In genomic region chr15:89128382-89129350, GRCm38 (mm10) we compare ENCODE assay signal across 8 mouse cellular contexts. TPM values are rescaled to one million over a fixed set of nuclear protein-coding genes. Genes with fewer than 3 reads are reported as not detected.
A peak's percentile ranks its signal among the peaks of the same experiment; 100 is the strongest.
DNase-seq lines count a peak whose midpoint lies in the region; ATAC-seq and TF ChIP-seq lines count a peak whose summit lies in the region.

Gene Hdac10, minus strand, starts transcription at chr15:89128700.

- peaks cover 43% of the 10 kb centered on the region for H3K36me3 ChIP-seq in C2C12 (ENCODE audit: control insufficient read depth, insufficient read depth)
- peaks cover 43% of the 10 kb centered on the region for H3K36me3 ChIP-seq in heart, embryonic 10.5 days
- peaks cover 7% of the 10 kb centered on the region for H3K36me3 ChIP-seq in kidney, embryonic 15.5 days
- peaks cover 9% of the 10 kb centered on the region; the same call in 1 of the 2 replicates for H3K36me3 ChIP-seq in limb, embryonic 15.5 days
- no peaks in the 10 kb centered on the region for H3K36me3 ChIP-seq in midbrain, postnatal 0 days (ENCODE audit: insufficient read depth, low read length)

- peaks cover 22% of the 10 kb centered on the region for H3K4me1 ChIP-seq in heart, embryonic 10.5 days
- H3K4me1 ChIP-seq in kidney, embryonic 15.5 days = peaks cover 22% of the 10 kb centered on the region
- peaks cover 24% of the 10 kb centered on the region for H3K4me1 ChIP-seq in limb, embryonic 15.5 days
- H3K4me1 ChIP-seq in midbrain, postnatal 0 days (ENCODE audit: insufficient read depth, low read length) = peaks cover 12% of the 10 kb centered on the region

- peak within 1 kb of the TSS; percentile 84 for H3K4me2 ChIP-seq in kidney, embryonic 15.5 days
- H3K4me2 ChIP-seq in limb, embryonic 15.5 days = peak within 1 kb of the TSS; percentile 91
- H3K4me2 ChIP-seq in midbrain, postnatal 0 days (ENCODE audit: low read depth, low read length, poor library complexity, severe bottlenecking) = peak within 1 kb of the TSS; percentile 75

- DNase-seq in brain, adult 2 months (ENCODE audit: low read depth, low spot score) = peak; percentile 94
- DNase-seq in heart, embryonic 10.5 days (ENCODE audit: low spot score) = peak; percentile 93
- DNase-seq in midbrain, postnatal 0 days (ENCODE audit: low spot score) = peak; percentile 85
- DNase-seq in spleen, postnatal 10 days (ENCODE audit: low spot score in 2 of 2) = peak; percentile 90 to 92

- peak; percentile 90 for ATAC-seq in erythroblast, adult 5-6 weeks (replicated peaks; ENCODE audit: low FRiP score, poor library complexity, severe bottlenecking)
- peak; percentile 84 for ATAC-seq in kidney, embryonic 15.5 days (replicated peaks; ENCODE audit: low FRiP score)
- ATAC-seq in limb, embryonic 15.5 days (ENCODE audit: insufficient number of reproducible peaks, low FRiP score, low TSS enrichment, low read depth) = peak; percentile 78
- peak; percentile 83 for ATAC-seq in midbrain, postnatal 0 days (ENCODE audit: low FRiP score)

- no peaks in the 10 kb centered on the region for H3K27me3 ChIP-seq in C2C12 (ENCODE audit: control insufficient read depth, insufficient read depth, insufficient read length)
- H3K27me3 ChIP-seq in heart, embryonic 10.5 days (ENCODE audit: insufficient read depth, poor library complexity, severe bottlenecking) = no peaks in the 10 kb centered on the region
- H3K27me3 ChIP-seq in kidney, embryonic 15.5 days = no peaks in the 10 kb centered on the region
- no peaks in the 10 kb centered on the region for H3K27me3 ChIP-seq in limb, embryonic 15.5 days
- no peaks in the 10 kb centered on the region for H3K27me3 ChIP-seq in midbrain, postnatal 0 days (ENCODE audit: insufficient read depth, low read length)

- peak within 1 kb of the TSS; percentile 63 for H3K9ac ChIP-seq in kidney, embryonic 15.5 days
- peak within 1 kb of the TSS; percentile 69 for H3K9ac ChIP-seq in limb, embryonic 15.5 days
- peak within 1 kb of the TSS; percentile 63 for H3K9ac ChIP-seq in midbrain, postnatal 0 days (replicated peaks; ENCODE audit: low read length, poor library complexity, severe bottlenecking)

- peak within 1 kb of the TSS; percentile 92 for H3K27ac ChIP-seq in heart, embryonic 10.5 days
- H3K27ac ChIP-seq in kidney, embryonic 15.5 days = peak within 1 kb of the TSS; percentile 86
- H3K27ac ChIP-seq in limb, embryonic 15.5 days = peak within 1 kb of the TSS; percentile 81
- peak within 1 kb of the TSS; percentile 73 for H3K27ac ChIP-seq in midbrain, postnatal 0 days (ENCODE audit: low read depth, low read length)

- peaks cover 16% of the 10 kb centered on the region for H3K79me2 ChIP-seq in C2C12 (ENCODE audit: control insufficient read depth, insufficient read depth)

- peak within 1 kb of the TSS; percentile 88 for H3ac ChIP-seq in C2C12 (ENCODE audit: control insufficient read depth, insufficient read length, low read depth)

- H3K79me3 ChIP-seq in C2C12 (ENCODE audit: low read depth) = no peaks in the 10 kb centered on the region

- no peaks in the 10 kb centered on the region for H3K9me3 ChIP-seq in heart, embryonic 10.5 days
- no peaks in the 10 kb centered on the region for H3K9me3 ChIP-seq in kidney, embryonic 15.5 days (replicated peaks)
- H3K9me3 ChIP-seq in limb, embryonic 15.5 days = no peaks in the 10 kb centered on the region
- H3K9me3 ChIP-seq in midbrain, postnatal 0 days (ENCODE audit: low read length) = no peaks in the 10 kb centered on the region

- peak; percentile 91 for TF ChIP-seq CTCF in C2C12 (IDR thresholded peaks at IDR 0.05; ENCODE audit: control insufficient read depth, insufficient read depth, insufficient read length)
- TF ChIP-seq CTCF in midbrain, postnatal 0 days (IDR thresholded peaks at IDR 0.05) = peak; percentile 91

- 4% methylated on average over 36 of the region's 36 CpGs for WGBS in heart, embryonic 10.5 days
- 3% methylated on average over 36 of the region's 36 CpGs for WGBS in kidney, embryonic 15.5 days
- WGBS in limb, embryonic 15.5 days = 3% methylated on average over 36 of the region's 36 CpGs
- WGBS in midbrain, postnatal 0 days = 4% methylated on average over 36 of the region's 36 CpGs

- peak within 1 kb of the TSS; percentile 49 for H3K4me3 ChIP-seq in C2C12 (ENCODE audit: insufficient read depth, poor library complexity, severe bottlenecking)
- H3K4me3 ChIP-seq in heart, embryonic 10.5 days = peak within 1 kb of the TSS; percentile 76
- peak within 1 kb of the TSS; percentile 66 for H3K4me3 ChIP-seq in kidney, embryonic 15.5 days (replicated peaks)
- peak within 1 kb of the TSS; percentile 64 for H3K4me3 ChIP-seq in limb, embryonic 15.5 days
- H3K4me3 ChIP-seq in midbrain, postnatal 0 days (ENCODE audit: low read depth, low read length) = peak within 1 kb of the TSS; percentile 55

TF ChIP-seq in C2C12, 6 proteins besides CTCF, POLR2A, EP300 and RAD21:
- TF ChIP-seq FOSL1 (IDR thresholded peaks at IDR 0.05; ENCODE audit: insufficient read depth, low read length, poor library complexity, severe bottlenecking) (no peak), USF1 (IDR thresholded peaks at IDR 0.05; ENCODE audit: low read depth) (peak; percentile 23), MYOD1 (IDR thresholded peaks at IDR 0.05; ENCODE audit: control insufficient read depth, insufficient read length, low read depth) (no peak), MAX (IDR thresholded peaks at IDR 0.05) (peak; percentile 94), CEBPB (IDR thresholded peaks at IDR 0.05; ENCODE audit: low read depth) (no peak), MYOG (IDR thresholded peaks at IDR 0.05; ENCODE audit: control insufficient read depth, extremely low read depth, insufficient read length) (no peak)
TF ChIP-seq in C2C12: peak in this region for 2.

RNA-seq across cellular contexts. Expression of gene Hdac10, which starts in this region (rescaled TPM):
- polyA plus RNA-seq in C2C12 (2012; fragmentation: generic; extraction: Trizol) = 15.0 TPM
- total RNA-seq in erythroblast, adult 5-6 weeks (2015; ENCODE audit: low replicate concordance) = 1.5 TPM in 1 of 2 replicates, not detected in the other
- 1.7 and 2.5 TPM in 2 replicates for total RNA-seq in erythroblast, adult 5-6 weeks (2017; ENCODE audit: low replicate concordance)
- polyA plus RNA-seq in heart, embryonic 10.5 days (2016; fragmentation: Nextera tagmentation; extraction: Ambion mirVana) = 18.5 and 19.0 TPM in 2 replicates
- polyA plus RNA-seq in kidney, embryonic 15.5 days (2015; fragmentation: Nextera tagmentation; extraction: Ambion mirVana) = 17.8 and 19.3 TPM in 2 replicates
- polyA plus RNA-seq in limb, embryonic 15.5 days (2015; fragmentation: Nextera tagmentation; extraction: Ambion mirVana) = 22.4 and 23.4 TPM in 2 replicates
- total RNA-seq in midbrain, postnatal 0 days (2014; rRNA removed) = 24.4 and 26.4 TPM in 2 replicates
- 24.5 and 25.6 TPM in 2 replicates for polyA plus RNA-seq in midbrain, postnatal 0 days (2015; fragmentation: Nextera tagmentation; extraction: Ambion mirVana)

Comparison
In these comparisons a context has a peak if more than half of its experiments do, and no peak if none do; other contexts are left out.
1. Peak in every context shown above with its lines: DNase-seq, ATAC-seq, H3K4me3 ChIP-seq and H3K27ac ChIP-seq.